Mouse (Mus musculus) adrenal gland, postnatal 10 days (tissue): ENCODE data around the gene Aoc2. TPM values are rescaled to one million over a fixed set of nuclear protein-coding genes. Genes with fewer than 3 reads are reported as not detected.
A peak's percentile ranks its signal among the peaks of the same experiment; 100 is the strongest.
"Not testable (repeated sequence)": the region's sequence is repeated elsewhere in the genome, so short reads cannot be mapped to it uniquely, and the experiment has no call there.

ENCODE experiments used
- DNase-seq: peaks from one replicate; pipeline ENCODE4 v3.0.0; 2021; ENCODE audit warnings: mixed read lengths
- total RNA-seq, 2 experiments: library from RNA; stranded (reverse); gene quantifications; 2 replicates each; pipeline ENCODE4 v1.2.3; 2021

Gene Aoc2
- total RNA-seq, 2 experiments from 2014 or later: 6.0 to 9.0 TPM

- peak; percentile 95 for DNase-seq
Observed at GRCm38 (mm10) chr11:101315665-101316500, 9.0 kb upstream of the Aoc2 start, which contains the start of gene Psme3. Gene Psme3 (plus strand): TSS chr11:101316213.

DNA sequence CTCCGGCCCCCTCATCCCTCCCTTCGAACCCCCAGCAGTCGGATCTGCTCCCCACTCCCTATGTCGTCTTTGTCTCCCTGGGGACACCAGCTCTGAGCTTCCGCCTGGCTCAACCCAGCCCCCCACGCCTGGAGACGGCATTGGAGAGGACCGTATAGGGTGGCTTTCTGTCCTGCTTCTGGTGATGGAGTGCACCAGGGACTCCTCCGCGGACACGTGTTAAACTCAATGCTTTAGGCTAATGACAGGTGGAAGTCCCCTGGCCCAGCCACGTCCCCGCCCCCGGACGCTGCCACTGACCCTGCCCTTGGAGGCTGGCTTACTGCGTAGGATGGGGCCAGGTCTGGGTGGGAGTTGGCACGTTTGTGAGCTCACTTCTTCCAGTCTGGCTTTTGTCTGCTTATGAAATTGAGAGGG is 8.4 kb upstream of the Aoc2 start:
- peak; percentile 52 for DNase-seq

DNA sequence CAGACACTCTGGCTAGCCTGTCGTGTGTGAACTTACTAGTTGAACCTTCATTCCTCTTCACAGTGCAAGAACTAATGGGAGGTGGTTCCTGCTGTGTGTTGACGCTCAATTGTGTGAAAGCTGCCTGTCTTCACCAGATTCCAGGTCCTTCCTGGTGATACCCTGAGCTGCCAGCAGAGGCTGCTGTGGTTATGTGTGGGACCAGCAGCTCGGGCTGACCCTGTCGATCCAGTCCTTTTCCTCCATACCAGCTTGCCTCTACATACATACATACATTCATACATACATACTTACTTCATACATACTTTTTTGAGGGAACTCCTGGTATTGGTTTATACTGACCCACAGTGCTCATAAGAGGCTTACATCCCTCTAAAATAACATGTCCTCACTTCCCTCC is 1.3 kb upstream of the Aoc2 start:
- peak; percentile 86 for DNase-seq

- not testable (repeated sequence) for DNase-seq
Observed at GRCm38 (mm10) chr11:101325201-101325600, 338 bp downstream of the Aoc2 start.

GRCm38 (mm10) chr11:101326147-101326546 is 1.3 kb downstream of the Aoc2 start:
- DNase-seq: no peak

DNA sequence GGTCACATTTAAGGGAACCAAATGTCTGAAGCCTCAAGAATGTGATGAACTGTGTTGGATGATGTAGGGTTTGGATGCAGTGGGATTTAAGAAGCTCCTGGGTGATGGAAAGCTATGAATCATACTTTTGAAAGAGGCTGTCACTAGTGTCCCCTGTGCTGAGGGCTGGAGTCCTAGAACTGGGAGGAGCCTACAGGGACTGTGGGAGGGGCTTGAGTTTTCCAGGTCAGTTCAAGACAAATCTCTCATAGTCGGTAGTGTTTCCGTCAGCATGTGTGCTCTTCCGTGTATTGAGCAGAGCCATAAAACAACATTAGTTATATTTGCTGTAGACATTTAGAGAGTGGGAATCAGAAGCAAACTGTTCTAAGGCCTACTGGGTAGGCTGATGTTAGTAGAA is 2.4 kb downstream of the Aoc2 start:
- no peak for DNase-seq

- peak; percentile 76 for DNase-seq
Observed at GRCm38 (mm10) chr11:101328941-101329635, 4.2 kb downstream of the Aoc2 start.

DNA sequence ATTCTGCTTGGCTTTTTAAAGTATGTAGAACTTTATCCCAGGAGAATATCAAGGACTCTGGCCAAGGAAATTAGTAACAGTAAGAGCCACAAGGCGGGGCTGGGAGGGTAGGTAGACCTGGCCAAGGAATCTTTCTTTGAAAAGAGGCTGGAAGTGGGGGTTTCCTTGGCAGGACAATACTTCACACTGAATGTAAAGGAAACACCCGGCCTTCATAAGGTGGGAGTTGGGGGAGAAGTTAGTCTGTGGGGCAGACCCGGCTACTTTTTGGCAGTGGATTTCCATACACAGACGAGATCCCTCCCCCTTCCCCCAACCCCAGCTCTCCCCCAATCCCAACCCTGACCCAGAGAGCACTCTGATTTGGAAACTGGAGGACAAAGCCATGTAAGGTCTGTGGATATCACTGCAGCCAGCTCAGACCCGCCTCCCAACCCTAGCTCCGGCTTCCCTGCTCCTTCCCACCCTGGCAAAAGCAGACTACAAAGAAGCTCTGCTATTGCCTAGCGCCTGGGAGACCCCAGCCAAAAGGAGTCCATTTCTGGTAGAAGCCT is 5.6 kb downstream of the Aoc2 start, which contains the start of gene Aoc3:
TSS of gene Aoc3 (plus strand) at position 235 of the 554 bp plus-strand sequence.
- DNase-seq: peak; percentile 61

- not testable (repeated sequence) for DNase-seq
Observed at GRCm38 (mm10) chr11:101330961-101331360, 6.1 kb downstream of the Aoc2 start.

- peak; percentile 70 for DNase-seq
Observed at GRCm38 (mm10) chr11:101332537-101332936, 7.7 kb downstream of the Aoc2 start.

GRCm38 (mm10) chr11:101334023-101334422 is 9.2 kb downstream of the Aoc2 start:
- no peak for DNase-seq

- no peak for DNase-seq
Observed at GRCm38 (mm10) chr11:101334516-101334915, 9.7 kb downstream of the Aoc2 start.

DNA sequence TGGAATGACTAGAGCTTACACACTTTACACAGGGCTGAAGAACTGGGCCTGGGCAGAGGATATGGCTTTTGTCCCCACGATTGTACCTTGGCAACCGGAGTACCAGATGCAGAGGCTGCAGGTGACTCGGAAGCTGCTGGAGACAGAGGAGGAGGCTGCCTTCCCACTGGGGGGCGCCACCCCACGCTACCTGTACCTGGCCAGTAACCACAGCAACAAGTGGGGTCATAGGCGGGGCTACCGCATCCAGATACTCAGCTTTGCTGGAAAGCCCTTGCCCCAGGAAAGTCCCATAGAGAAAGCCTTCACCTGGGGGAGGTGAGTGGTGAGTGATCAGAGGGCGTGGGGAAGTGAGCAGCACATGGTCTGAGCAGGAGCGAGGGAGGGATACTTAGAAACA is 10.8 kb downstream of the Aoc2 start:
- DNase-seq: no peak

DNA sequence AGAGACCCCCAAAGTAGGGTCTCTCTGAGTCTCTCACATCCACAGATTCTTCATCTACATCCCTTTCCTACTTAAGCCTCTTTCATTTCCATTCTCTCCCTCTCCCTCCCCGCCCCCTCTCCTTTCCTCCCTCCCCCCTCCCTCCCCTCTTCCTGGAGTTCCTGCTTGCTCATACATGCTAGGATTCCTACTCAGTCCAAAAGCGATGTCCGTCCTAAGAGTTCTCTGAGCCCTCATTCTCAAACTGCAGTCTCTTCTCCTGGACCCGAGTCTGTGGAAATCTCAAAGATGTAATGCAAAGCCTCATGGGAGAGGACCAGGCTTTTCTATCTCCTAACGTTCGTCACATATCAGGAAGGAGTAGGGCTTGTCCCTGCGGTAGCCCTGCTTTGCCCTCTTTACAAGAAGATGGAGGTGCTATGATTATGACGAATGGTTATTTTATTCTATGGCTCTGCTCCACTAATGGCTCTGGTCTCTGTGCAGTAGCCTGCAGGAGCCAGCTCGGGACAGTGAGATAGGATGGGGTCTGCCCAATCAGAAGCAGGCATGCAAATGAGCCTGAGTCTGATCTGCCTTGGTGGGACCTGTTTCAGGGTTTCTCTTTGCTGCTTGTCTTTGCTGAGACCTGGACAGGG is 13.4 kb downstream of the Aoc2 start:
- DNase-seq: peak; percentile 47

- DNase-seq: no peak
Observed at GRCm38 (mm10) chr11:101347083-101347775, 22.4 kb downstream of the Aoc2 start.

- DNase-seq: no peak
Observed at GRCm38 (mm10) chr11:101348774-101349173, 23.9 kb downstream of the Aoc2 start.

DNA sequence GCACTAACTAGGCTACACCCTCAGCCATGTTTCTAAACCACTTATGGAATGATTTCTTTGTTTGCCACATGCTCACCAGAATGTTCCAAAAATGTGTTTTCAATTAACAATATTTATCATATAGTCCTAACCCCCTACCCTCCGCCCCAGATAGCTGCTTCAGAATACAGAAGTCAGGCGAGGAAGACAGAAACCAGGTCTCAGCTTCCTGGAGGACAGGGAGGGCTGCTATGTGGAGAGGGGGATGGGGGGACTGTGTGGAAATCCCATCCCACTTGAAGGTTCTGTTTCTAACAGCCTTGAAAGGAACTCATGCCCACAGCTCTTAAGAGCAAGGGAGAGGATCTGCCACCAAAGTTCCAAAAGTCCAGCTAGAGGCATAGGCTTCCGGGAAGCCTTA is 24.4 kb downstream of the Aoc2 start:
- DNase-seq: no peak

DNA sequence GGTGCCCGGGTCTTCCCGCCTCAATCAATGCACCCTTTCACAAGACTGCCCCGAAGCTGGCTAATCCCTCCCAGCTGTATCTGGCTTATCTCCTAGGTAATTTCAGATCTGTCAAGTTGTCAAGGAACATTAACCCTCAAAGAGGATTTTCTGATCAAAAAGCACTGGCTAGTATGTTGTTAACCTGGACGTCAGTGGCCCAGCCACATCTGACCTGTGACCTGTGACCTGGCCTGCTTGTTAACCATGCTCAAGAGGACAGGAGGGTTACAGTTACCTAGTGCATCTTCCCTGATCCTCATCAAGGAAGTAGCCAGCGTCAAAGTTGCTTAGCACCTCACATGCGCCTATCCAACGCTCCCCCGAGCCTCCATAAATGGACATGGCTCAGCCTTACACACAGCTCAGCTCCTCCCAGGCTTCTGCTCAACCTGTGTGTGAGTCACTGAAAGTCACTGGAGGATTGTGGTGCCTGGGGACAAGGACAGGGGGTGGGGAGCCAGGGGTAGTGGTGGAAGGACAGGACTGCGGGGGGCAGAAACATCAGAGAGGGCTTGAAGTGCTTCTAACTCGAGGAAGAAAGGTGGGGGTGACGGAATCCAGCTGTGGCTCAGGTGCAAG is 26.3 kb downstream of the Aoc2 start:
- no peak for DNase-seq

GRCm38 (mm10) chr11:101351721-101352111 is 26.9 kb downstream of the Aoc2 start:
- no peak for DNase-seq

DNA sequence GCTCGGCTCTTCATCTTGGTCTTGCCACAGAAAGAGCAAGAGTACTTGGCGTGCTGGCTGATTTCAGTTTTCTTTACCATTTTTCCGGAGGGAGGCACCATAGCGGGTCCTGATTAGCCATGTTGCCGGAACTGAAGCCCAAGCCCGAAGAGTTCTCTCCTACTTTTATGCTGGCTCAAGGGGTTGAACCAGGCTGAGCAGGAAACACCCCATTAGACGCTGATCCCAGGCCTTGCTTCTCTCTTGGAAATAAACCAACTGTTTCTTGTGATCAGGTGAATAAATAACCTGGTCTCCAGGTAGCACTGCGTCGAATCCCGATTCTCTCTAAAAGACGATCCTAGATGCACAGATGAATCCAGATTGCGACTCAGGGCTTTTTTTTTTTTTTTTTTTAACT is 28.6 kb downstream of the Aoc2 start:
- DNase-seq: no peak

DNA sequence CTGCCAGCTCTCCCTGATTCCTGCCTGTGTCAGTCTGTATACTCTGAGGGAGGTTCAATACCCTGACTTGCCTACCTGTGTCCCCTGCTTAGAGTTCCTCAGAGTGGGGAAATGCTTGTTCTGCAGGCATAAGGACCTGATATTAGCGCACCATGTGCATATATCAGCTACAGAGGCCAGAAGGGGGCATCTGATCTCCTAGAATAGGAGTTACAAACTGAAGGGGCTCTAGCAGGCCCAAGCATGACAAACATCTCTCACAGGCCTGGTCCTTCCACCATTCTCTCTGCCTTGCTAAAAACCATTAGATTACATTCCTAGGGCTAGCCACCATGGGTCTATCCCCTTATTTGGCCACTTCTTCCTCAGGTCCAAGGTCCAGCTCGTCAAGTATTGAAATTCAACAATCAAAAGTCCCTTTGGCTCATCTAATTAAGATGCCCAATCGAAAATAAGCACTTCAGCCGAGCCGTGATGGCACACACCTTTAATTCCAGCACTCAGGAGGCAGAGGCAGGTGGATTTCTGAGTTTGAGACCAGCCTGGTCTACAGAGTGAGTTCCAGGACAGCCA is 29.7 kb downstream of the Aoc2 start:
- no peak for DNase-seq
